Mouse (Mus musculus): ENCODE measurements at regions not wholly inside any gene's neighbourhood (a gene's known extent, or its start where the extent isn't known, plus 50 kb on each side); places are given as distances from the start of the nearest gene placed in this dataset.

DNA sequence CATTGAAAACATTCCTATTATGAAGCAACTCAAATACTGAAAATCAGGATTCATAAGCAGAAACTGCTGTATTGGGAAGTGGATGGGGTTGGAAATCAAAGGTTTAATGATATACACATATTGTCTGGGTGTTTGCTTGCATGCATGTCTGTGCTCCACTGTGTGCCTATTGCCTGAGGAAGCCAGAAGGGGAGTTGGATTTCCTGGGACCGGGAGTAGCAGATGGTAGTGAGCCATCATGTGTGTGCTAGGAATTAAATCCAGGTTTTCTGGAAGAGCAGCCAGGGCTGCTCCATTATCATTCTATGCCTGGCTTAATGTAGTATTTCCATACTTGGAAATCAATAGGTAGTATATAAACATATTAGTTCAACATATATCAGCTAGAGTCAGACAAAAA is 271.0 kb upstream of the Marcks start:
- ATAC-seq (no peak), DNase-seq (ENCODE audit: low read depth, low spot score) (no peak)
- CTCF ChIA-PET = no interaction called here
- H3K27me3 ChIP-seq = no peaks in the 10 kb centered on the region
- TF ChIP-seq CTCF (IDR thresholded peaks at IDR 0.05) = no peak
- in situ Hi-C loops (cut with MboI; ENCODE audit: low pct_unique_long_range_greater_than_20kb) = no loop called here
- POLR2A ChIA-PET = interaction anchor here (0.7 kb wide), 1 partner anchor 259 kb away, joined by 4 read pairs; no protein-coding TSS in a partner anchor

DNA sequence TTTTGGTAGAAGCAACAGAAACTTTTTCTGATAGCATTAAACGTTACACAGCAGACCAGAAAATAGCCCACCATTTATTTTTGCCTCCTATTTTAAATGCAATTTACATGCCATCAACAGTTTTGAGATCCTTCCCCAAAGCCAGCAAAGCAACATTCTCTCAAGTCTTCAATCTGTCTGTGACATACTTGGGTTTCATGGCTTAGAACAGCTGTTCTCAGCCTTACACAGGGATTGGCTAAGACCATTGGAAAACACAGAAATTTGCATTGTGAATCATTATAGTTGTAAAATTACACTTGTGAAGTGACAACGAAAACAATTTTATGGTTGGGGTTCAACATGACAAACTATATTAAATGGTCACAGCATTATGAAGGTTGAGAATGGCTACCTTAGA is 268.8 kb upstream of the Marcks start:
- POLR2A ChIA-PET = no interaction called here
- CTCF ChIA-PET = interaction anchor here (2.0 kb wide), 1 partner anchor 11 kb away, joined by 4 read pairs; no protein-coding TSS in a partner anchor
- H3K27me3 ChIP-seq = no peaks in the 10 kb centered on the region
- in situ Hi-C loops (cut with MboI; ENCODE audit: low pct_unique_long_range_greater_than_20kb) = no loop called here
- DNase-seq (ENCODE audit: low read depth, low spot score) (no peak), ATAC-seq (no peak)
- TF ChIP-seq CTCF (IDR thresholded peaks at IDR 0.05) = no peak

DNA sequence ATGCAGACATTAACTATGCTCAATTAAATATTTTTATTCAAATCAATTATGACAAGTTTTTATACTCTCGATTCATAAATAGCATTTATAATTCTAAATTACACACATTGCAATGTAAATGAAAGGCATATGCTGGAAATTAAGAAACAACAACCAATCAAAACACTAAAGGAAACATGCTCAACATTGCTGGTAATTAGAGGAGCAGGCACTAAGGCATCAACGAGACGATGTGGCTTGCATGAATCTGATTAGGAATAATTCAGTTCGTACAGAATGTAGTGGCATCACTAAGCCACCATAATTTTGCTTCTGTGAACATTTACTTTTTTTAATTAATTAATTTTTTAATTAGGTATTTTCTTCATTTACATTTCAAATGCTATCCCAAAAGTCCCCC is 266.2 kb upstream of the Marcks start:
- ChIA-PET CTCF (interaction anchor here (1.1 to 1.2 kb wide), 2 partner anchors 16 to 20 kb away, joined by 3 to 4 read pairs; no protein-coding TSS in a partner anchor), POLR2A (no interaction called here)
- H3K27me3 ChIP-seq = no peaks in the 10 kb centered on the region

DNA sequence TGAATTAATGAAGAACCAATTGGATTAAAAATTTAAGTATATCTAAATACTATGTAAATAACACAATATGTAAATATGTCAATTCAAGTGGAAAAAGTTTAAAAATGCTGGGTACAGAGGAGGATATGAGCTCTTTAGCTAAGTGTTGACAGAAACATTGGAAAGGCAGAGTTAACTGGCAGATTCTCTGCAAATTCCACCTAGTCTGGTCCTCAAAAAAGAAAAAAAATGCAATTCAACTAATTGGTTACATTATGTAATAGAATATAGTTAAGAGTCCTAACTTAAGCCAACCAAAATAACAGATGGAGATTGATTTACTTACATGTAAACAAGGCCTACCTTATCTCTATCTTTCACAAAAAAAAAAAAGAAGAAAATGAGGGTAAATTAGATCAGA is 265.7 kb upstream of the Marcks start:
- DNase-seq (ENCODE audit: low read depth, low spot score) (no peak), ATAC-seq (no peak)
- no peak for TF ChIP-seq CTCF (IDR thresholded peaks at IDR 0.05)
- in situ Hi-C loops (cut with MboI; ENCODE audit: low pct_unique_long_range_greater_than_20kb) = no loop called here
- ChIA-PET CTCF (interaction anchor here (1.1 to 1.2 kb wide), 2 partner anchors 15 to 20 kb away, joined by 3 to 4 read pairs; no protein-coding TSS in a partner anchor), POLR2A (no interaction called here)
- no peaks in the 10 kb centered on the region for H3K27me3 ChIP-seq

More for the DNA sequence above, 266.2 kb upstream of the Marcks start:
- in situ Hi-C loops (cut with MboI; ENCODE audit: low pct_unique_long_range_greater_than_20kb) = no loop called here
- TF ChIP-seq CTCF (IDR thresholded peaks at IDR 0.05) = no peak
- no peak for ATAC-seq
- no peak for DNase-seq (ENCODE audit: low read depth, low spot score)

DNA sequence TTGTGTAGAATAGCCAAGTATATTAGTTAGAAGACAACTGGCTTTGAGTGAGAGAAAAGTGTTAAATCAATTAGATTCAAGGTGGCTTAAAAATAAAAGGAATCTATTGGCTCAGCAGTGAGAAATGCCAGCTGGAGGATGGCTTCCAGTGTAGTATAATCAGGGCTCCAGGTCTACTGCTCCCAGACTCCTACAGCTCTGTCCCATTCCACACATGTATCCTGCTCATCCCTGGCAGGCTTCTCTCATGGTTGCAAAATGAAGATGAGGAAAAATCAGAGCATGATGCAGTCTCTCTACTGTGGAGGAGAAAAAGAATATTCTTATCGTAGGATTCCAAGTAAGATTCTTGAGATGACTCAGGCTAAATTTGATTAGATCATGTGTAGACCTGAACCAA is 263.7 kb upstream of the Marcks start:
- POLR2A ChIA-PET = no interaction called here
- no peak for TF ChIP-seq CTCF (IDR thresholded peaks at IDR 0.05)
- in situ Hi-C loops (cut with MboI; ENCODE audit: low pct_unique_long_range_greater_than_20kb) = no loop called here
- DNase-seq (ENCODE audit: low read depth, low spot score) (no peak), ATAC-seq (no peak)
- H3K27me3 ChIP-seq = no peaks in the 10 kb centered on the region
- CTCF ChIA-PET = no interaction called here

DNA sequence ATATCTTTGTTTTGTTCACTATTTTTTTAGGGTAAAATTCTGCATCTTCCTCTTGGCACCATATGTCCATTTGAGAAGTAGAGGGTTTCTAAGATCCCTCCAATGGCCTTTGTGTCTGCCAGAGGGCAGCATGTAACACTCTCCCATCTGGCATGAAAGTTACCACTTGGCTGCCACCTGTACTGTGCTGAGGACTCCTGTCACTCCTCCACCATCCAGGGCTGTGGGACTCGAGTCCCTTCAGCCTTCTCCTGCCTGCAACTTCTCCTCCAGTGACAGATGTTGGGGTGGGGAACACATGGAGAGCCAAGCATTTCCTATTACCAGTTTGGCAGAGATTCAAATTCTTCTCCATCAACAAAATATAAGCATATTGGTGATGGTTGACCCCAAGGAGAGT is 262.3 kb upstream of the Marcks start:
- CTCF ChIA-PET = interaction anchor here (0.9 to 1.0 kb wide), 2 partner anchors 13 to 28 kb away, joined by 3 to 5 read pairs; no protein-coding TSS in a partner anchor
- DNase-seq (ENCODE audit: low read depth, low spot score) = no peak
- no peaks in the 10 kb centered on the region for H3K27me3 ChIP-seq
- POLR2A ChIA-PET = no interaction called here
- in situ Hi-C loops (cut with MboI; ENCODE audit: low pct_unique_long_range_greater_than_20kb) = no loop called here
- ATAC-seq = no peak
- TF ChIP-seq CTCF (IDR thresholded peaks at IDR 0.05) = no peak

DNA sequence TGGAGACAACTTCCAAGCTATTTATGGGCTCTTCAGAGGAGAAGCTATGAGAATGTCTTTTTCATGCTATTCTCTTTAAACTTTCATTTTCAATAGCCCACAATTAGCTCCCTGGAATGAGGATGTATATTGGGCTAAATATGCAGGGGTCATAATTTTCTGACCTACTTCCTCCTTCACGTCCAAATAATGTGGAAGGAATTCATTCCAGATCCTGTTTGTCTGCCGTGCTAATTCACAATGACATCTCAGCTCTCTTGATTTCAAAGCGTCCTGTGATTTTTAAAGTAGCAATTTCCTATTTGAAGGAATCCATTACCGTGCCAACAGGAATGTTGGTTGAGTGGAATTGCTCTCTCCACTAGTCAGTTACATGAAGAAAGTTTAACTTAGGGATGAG is 261.7 kb upstream of the Marcks start:
- CTCF ChIA-PET = no interaction called here
- DNase-seq (ENCODE audit: low read depth, low spot score) = no peak
- in situ Hi-C loops (cut with MboI; ENCODE audit: low pct_unique_long_range_greater_than_20kb) = no loop called here
- no peak for TF ChIP-seq CTCF (IDR thresholded peaks at IDR 0.05)
- ATAC-seq = no peak
- H3K27me3 ChIP-seq = no peaks in the 10 kb centered on the region
- POLR2A ChIA-PET = no interaction called here

DNA sequence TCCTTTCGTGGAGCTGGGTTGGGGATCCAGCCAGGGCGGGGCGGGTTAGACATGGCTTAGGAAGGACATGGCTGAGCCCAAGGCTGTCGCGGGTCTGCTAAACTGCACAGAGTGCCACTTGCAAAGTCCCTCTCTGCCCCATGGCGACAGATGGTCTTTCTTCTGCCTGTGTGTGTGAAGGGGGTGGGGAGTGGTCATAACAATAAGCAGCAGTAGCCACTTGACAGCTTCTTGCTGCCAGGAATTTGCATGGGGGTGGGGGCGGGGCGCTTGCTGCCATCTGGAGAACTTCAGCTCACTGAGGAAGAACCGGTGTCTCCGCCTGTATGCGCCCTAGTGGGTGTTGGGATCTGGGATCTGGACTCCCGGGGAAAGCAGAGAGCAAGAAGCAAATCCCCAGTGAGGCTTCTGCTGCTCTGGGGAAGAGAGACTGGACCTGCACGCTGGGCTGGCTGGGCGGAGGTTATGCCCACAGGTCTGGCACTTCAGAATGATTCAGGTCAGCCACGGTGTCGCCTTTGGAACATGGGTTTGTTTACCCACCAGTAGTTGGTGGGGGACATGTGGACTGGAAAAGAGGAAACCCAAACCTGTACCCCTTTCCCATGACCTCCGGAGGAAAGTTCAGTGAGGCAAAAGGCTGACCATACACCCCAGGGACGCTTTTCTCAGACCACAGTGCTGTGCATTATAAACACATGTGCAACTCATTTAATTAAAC is 258.7 kb upstream of the Marcks start:
- ATAC-seq (no peak), DNase-seq (ENCODE audit: low read depth, low spot score) (no peak)
- in situ Hi-C loops (cut with MboI; ENCODE audit: low pct_unique_long_range_greater_than_20kb) = no loop called here
- POLR2A ChIA-PET = no interaction called here
- no peak for TF ChIP-seq CTCF (IDR thresholded peaks at IDR 0.05)
- H3K27me3 ChIP-seq = no peaks in the 10 kb centered on the region
- CTCF ChIA-PET = interaction anchor here (1.0 to 1.2 kb wide), 3 partner anchors 9 to 98 kb away, joined by 3 to 4 read pairs (median 3); no protein-coding TSS in a partner anchor

DNA sequence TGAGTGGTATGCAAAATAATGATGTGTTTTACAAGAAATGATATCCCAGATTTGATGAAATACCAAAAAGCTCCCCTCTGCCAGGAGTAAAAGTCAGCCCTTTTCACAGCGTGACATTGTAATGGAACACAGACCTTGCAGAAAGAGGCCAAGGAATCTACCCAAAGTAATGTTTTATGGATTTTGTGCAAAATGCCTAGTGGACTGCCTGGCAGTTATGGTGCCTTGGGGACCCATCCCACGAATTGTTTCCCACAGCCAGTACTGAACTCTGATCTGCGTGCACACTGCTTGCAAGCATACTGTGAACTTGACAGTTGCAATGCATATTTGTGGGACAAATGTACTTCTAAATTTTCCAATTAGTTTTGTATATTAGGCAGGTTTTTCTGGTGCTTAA is 251.3 kb upstream of the Marcks start:
- POLR2A ChIA-PET = no interaction called here
- TF ChIP-seq CTCF (IDR thresholded peaks at IDR 0.05) = no peak
- ATAC-seq (no peak), DNase-seq (ENCODE audit: low read depth, low spot score) (no peak)
- H3K27me3 ChIP-seq = no peaks in the 10 kb centered on the region
- CTCF ChIA-PET = no interaction called here
- in situ Hi-C loops (cut with MboI; ENCODE audit: low pct_unique_long_range_greater_than_20kb) = no loop called here

DNA sequence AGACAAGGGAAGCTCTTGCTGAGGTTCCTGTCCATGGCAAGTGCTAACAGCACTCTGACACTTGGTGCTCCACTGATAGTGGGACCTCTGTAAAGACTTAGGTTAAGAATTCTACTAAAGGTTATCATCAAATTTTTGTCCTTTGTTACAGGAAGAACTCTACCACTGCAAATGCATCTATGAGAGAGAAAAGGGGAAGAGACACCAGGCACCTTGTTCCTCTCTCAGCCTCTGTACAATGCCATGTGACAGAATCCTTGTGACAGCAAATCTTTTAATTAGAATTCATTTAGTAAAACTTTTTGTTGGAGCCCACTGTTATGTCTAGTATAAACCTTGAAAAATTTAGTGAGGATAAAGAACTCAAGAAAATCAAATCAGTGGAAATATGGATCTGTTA is 247.5 kb upstream of the Marcks start:
- ATAC-seq = no peak
- no peak for TF ChIP-seq CTCF (IDR thresholded peaks at IDR 0.05)
- POLR2A ChIA-PET = no interaction called here
- in situ Hi-C loops (cut with MboI; ENCODE audit: low pct_unique_long_range_greater_than_20kb) = no loop called here
- DNase-seq (ENCODE audit: low read depth, low spot score) = no peak
- no peaks in the 10 kb centered on the region for H3K27me3 ChIP-seq
- CTCF ChIA-PET = interaction anchor here (1.1 kb wide), 1 partner anchor 29 kb away, joined by 3 read pairs; no protein-coding TSS in a partner anchor

DNA sequence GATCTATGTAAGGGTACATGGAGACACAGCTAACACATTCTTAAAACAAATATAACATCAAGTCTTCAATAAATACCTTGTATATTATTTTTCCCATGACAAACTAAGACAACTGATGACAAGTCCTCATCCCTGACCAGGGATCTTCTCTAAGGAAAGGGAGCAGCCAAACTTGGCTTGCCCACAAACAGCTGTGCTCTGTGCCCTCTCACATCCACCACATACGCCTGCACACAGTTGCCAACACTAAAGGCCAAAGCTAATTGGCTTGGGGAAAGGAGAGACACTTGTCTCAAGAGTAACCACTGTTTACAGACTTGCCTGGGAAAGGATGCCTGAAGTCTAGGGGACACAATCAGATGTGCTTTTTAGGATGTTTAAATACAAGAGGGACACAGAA is 241.3 kb upstream of the Marcks start:
- in situ Hi-C loops (cut with MboI; ENCODE audit: low pct_unique_long_range_greater_than_20kb) = no loop called here
- no peak for TF ChIP-seq CTCF (IDR thresholded peaks at IDR 0.05)
- DNase-seq (ENCODE audit: low read depth, low spot score) (no peak), ATAC-seq (no peak)
- ChIA-PET CTCF (no interaction called here), POLR2A (no interaction called here)
- no peaks in the 10 kb centered on the region for H3K27me3 ChIP-seq
